Mouse (Mus musculus): Measurements from ENCODE around the gene Dolk. TPM values are rescaled to one million over a fixed set of nuclear protein-coding genes. Genes with fewer than 3 reads are reported as not detected.
A peak's percentile ranks its signal among the peaks of the same experiment; 100 is the strongest.

Gene Dolk
- total and polyA plus RNA-seq, 3 experiments, result 18.5 to 21.7 TPM; not detected in 1

GRCm38 (mm10) chr2:30309351-30309750 lies 23.2 kb upstream of the Dolk start:
- no peak overlapping the region for H3K27ac ChIP-seq (ENCODE audit: control insufficient read depth, low read depth, low read length)
- H3K9ac ChIP-seq (ENCODE audit: control insufficient read depth, low read depth, low read length, poor library complexity, severe bottlenecking), result no peak overlapping the region
- peak; percentile 42 for DNase-seq (ENCODE audit: low read depth, low spot score)
- no peaks in the 10 kb centered on the region for H3K9me3 ChIP-seq (replicated peaks; ENCODE audit: insufficient read depth, low read length)
- no peaks in the 10 kb centered on the region for H3K27me3 ChIP-seq (ENCODE audit: control insufficient read depth in 1 of 2, insufficient read depth in 2 of 2, low read length in 2 of 2)
- no peaks in the 10 kb centered on the region for H3K79me2 ChIP-seq (ENCODE audit: control insufficient read depth, insufficient read depth, low read length, poor library complexity)
- peak; percentile 52 for TF ChIP-seq TAL1 (IDR thresholded peaks at IDR 0.05; ENCODE audit: low read length)
- TF ChIP-seq SIN3A (IDR thresholded peaks at IDR 0.05; ENCODE audit: low read length), result no peak
- peak; percentile 66 to 78; a peak in 3 of 4 replicates for TF ChIP-seq EP300 (IDR thresholded peaks at IDR 0.05; ENCODE audit: low read depth in 1 of 2, low read length in 2 of 2)
- no peak for TF ChIP-seq BHLHE40 (IDR thresholded peaks at IDR 0.05; ENCODE audit: borderline replicate concordance, low read depth, low read length)
- no peak for TF ChIP-seq RCOR1 (IDR thresholded peaks at IDR 0.05; ENCODE audit: low read depth, low read length)
- TF ChIP-seq ZMIZ1 (IDR thresholded peaks at IDR 0.05; ENCODE audit: low read depth, low read length), result no peak
- TF ChIP-seq MYB (IDR thresholded peaks at IDR 0.05; ENCODE audit: low read depth, low read length), result 0 out of 2 replicates have a peak, but pooled peaks have one; percentile 36
- TF ChIP-seq CHD2 (IDR thresholded peaks at IDR 0.05; ENCODE audit: low read length), result no peak
- no peak for TF ChIP-seq GABPA (IDR thresholded peaks at IDR 0.05; ENCODE audit: low read depth, low read length)
- peak; percentile 49 for TF ChIP-seq GATA1 (IDR thresholded peaks at IDR 0.05; ENCODE audit: low read depth, low read length)
- no peak for TF ChIP-seq CHD1 (IDR thresholded peaks at IDR 0.05; ENCODE audit: low read depth, low read length)
- TF ChIP-seq UBTF (IDR thresholded peaks at IDR 0.05; ENCODE audit: borderline replicate concordance, insufficient read depth, low read depth, low read length), result no peak
- TF ChIP-seq HCFC1 (IDR thresholded peaks at IDR 0.05; ENCODE audit: low read depth, low read length), result no peak
- TF ChIP-seq MXI1 (IDR thresholded peaks at IDR 0.05; ENCODE audit: low read depth, low read length), result no peak
- no peak for TF ChIP-seq USF1 (IDR thresholded peaks at IDR 0.05; ENCODE audit: low read depth, low read length)
- no peak overlapping the region for H3K4me3 ChIP-seq (ENCODE audit: control insufficient read depth in 1 of 2, insufficient read depth in 1 of 2, low read depth in 2 of 2, low read length in 2 of 2)
- peaks cover 0 to 41% of the 10 kb centered on the region in 2 experiments; a peak in 2 of 4 replicates for H3K36me3 ChIP-seq (ENCODE audit: control insufficient read depth in 1 of 2, insufficient read depth in 2 of 2, low read length in 2 of 2)
- H3K4me1 ChIP-seq (ENCODE audit: control insufficient read depth in 1 of 2, insufficient read depth in 2 of 2, low read length in 2 of 2), result no peaks in the 10 kb centered on the region

- no peak overlapping the region for H3K27ac ChIP-seq (ENCODE audit: control insufficient read depth, low read depth, low read length)
Measured at GRCm38 (mm10) chr2:30306087-30306486, 20.0 kb upstream of the Dolk start.

More at GRCm38 (mm10) chr2:30306087-30306486, 20.0 kb upstream of the Dolk start:
- Histone ChIP-seq H3K9me3 (replicated peaks; ENCODE audit: insufficient read depth, low read length) (no peaks in the 10 kb centered on the region), H3K36me3 (ENCODE audit: control insufficient read depth in 1 of 2, insufficient read depth in 2 of 2, low read length in 2 of 2) (peaks cover 0 to 46% of the 10 kb centered on the region in 2 experiments; a peak in 2 of 4 replicates), H3K4me1 (ENCODE audit: control insufficient read depth in 1 of 2, insufficient read depth in 2 of 2, low read length in 2 of 2) (no peaks in the 10 kb centered on the region), H3K79me2 (ENCODE audit: control insufficient read depth, insufficient read depth, low read length, poor library complexity) (no peaks in the 10 kb centered on the region), H3K4me3 (ENCODE audit: control insufficient read depth in 1 of 2, insufficient read depth in 1 of 2, low read depth in 2 of 2, low read length in 2 of 2) (no peak overlapping the region), H3K27me3 (ENCODE audit: control insufficient read depth in 1 of 2, insufficient read depth in 2 of 2, low read length in 2 of 2) (no peaks in the 10 kb centered on the region), H3K9ac (ENCODE audit: control insufficient read depth, low read depth, low read length, poor library complexity, severe bottlenecking) (no peak overlapping the region)
- TF ChIP-seq HCFC1 (IDR thresholded peaks at IDR 0.05; ENCODE audit: low read depth, low read length) (no peak), MAX (IDR thresholded peaks at IDR 0.05; ENCODE audit: low read length) (no peak), KAT2A (conservative IDR thresholded peaks at IDR 0.05; ENCODE audit: low read depth, low read length) (no peak), MXI1 (IDR thresholded peaks at IDR 0.05; ENCODE audit: low read depth, low read length) (no peak), USF1 (IDR thresholded peaks at IDR 0.05; ENCODE audit: low read depth, low read length) (no peak), SIN3A (IDR thresholded peaks at IDR 0.05; ENCODE audit: low read length) (no peak), MAZ (IDR thresholded peaks at IDR 0.05; ENCODE audit: low read depth, low read length) (no peak), CHD2 (IDR thresholded peaks at IDR 0.05; ENCODE audit: low read length) (no peak), TBP (IDR thresholded peaks at IDR 0.05; ENCODE audit: low read depth, low read length) (no peak)
- DNase-seq (ENCODE audit: low read depth, low spot score), result no peak
